7 mouse cellular contexts compared by ENCODE assay signal in the genomic region with DNA sequence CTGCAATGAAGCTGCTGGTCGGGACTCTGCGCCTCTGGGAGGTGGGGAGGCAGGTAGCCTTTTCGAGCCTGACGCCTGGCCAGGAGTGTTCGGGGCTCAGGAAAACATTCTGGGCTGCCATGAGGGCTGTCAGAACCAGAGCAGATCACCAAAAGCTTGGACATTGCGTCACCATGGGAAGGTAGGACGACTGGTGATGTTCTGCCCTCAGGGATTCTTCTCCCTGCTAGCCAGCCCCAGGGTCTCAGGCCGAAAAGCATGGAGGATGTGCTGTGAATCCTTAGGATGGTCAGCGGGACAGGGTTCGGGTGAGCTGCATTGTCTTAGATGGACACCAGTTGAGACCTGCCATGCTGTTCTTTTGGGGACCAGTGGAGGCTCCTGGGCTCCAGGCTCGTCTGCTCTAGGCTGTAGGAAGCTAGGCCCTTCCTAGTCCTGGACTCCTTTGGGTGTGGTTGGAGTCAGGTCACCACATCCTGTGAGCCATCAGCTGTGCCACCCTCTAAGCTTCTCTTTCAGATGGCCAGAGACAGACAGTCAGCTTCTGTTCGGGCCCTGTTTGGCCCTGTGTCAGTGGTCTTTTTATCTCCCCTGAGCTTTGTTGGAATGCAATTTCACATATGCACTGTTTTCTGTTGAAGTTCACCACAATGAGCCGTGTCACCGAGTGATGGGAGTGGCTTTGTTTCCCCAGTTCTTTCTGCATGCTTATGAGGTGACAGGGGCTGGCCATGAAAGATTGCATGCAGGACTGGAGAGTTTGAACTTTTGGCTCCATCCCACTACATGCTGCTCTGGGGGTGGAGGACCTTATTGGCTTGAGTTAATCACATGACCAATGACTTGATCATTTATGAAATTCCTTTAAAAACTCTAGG. TPM values are rescaled to one million over a fixed set of nuclear protein-coding genes. Genes with fewer than 3 reads are reported as not detected.
DNase-seq lines count a peak whose midpoint lies in the region; ATAC-seq and TF ChIP-seq lines count a peak whose summit lies in the region.

No protein-coding gene starts in this region.

- peak overlapping the region; percentile 51 for H3K4me3 ChIP-seq in heart, embryonic 16.5 days (ENCODE audit: low read length)
- H3K4me3 ChIP-seq in liver, postnatal 0 days (ENCODE audit: low read depth, low read length) = no peak overlapping the region
- peak overlapping the region; percentile 30 for H3K4me3 ChIP-seq in stomach, postnatal 0 days (ENCODE audit: low read depth, low read length)

- ATAC-seq in heart, embryonic 16.5 days (replicated peaks; ENCODE audit: extremely low read depth, insufficient read depth, low FRiP score) = peak; percentile 7; the same call in 1 of the 2 replicates
- ATAC-seq in liver, postnatal 0 days = peak; percentile 34
- ATAC-seq in stomach, postnatal 0 days (ENCODE audit: low FRiP score, low TSS enrichment) = peak; percentile 39; the same call in 1 of the 2 replicates

- no peaks in the 10 kb centered on the region for H3K27me3 ChIP-seq in heart, embryonic 16.5 days (ENCODE audit: control insufficient read depth, insufficient read depth, low read length)
- no peaks in the 10 kb centered on the region for H3K27me3 ChIP-seq in liver, postnatal 0 days (ENCODE audit: insufficient read depth, low read length)
- no peaks in the 10 kb centered on the region for H3K27me3 ChIP-seq in stomach, postnatal 0 days (ENCODE audit: control insufficient read depth, insufficient read depth, low read length)

- 22% methylated on average over 14 of the region's 14 CpGs for WGBS in heart, embryonic 16.5 days
- 44% methylated on average over 14 of the region's 14 CpGs for WGBS in liver, postnatal 0 days (ENCODE audit: insufficient replicate concordance)
- WGBS in stomach, postnatal 0 days = 32% methylated on average over 14 of the region's 14 CpGs

- H3K4me2 ChIP-seq in heart, embryonic 16.5 days (ENCODE audit: low read depth, low read length) = peak overlapping the region; percentile 77
- peak overlapping the region; percentile 24 for H3K4me2 ChIP-seq in liver, postnatal 0 days (ENCODE audit: low read depth, low read length)
- H3K4me2 ChIP-seq in stomach, postnatal 0 days (replicated peaks; ENCODE audit: low read depth) = peak overlapping the region; percentile 58

- peak; percentile 57 for DNase-seq in CD4-positive, CD25-positive, alpha-beta regulatory T cell, adult 2 months (ENCODE audit: low read depth, low spot score)
- DNase-seq in NIH3T3 (ENCODE audit: low read depth) = peak; percentile 73
- no peak for DNase-seq in liver, postnatal 0 days
- DNase-seq in stomach, postnatal 0 days (ENCODE audit: low spot score) = peak; percentile 33
- DNase-seq in frontal cortex, postnatal 25 days (ENCODE audit: low spot score in 2 of 2) = no peak
- DNase-seq in ovary, postnatal 36 days (ENCODE audit: low spot score) = no peak

- peak overlapping the region; percentile 77 for H3K9ac ChIP-seq in heart, embryonic 16.5 days (ENCODE audit: low read length)
- H3K9ac ChIP-seq in liver, postnatal 0 days (replicated peaks) = no peak overlapping the region
- H3K9ac ChIP-seq in stomach, postnatal 0 days (ENCODE audit: low read length) = peak overlapping the region; percentile 56

- H3K4me1 ChIP-seq in heart, embryonic 16.5 days (ENCODE audit: control insufficient read depth, insufficient read depth, low read length) = peaks cover 52% of the 10 kb centered on the region
- peaks cover 19% of the 10 kb centered on the region for H3K4me1 ChIP-seq in liver, postnatal 0 days (ENCODE audit: insufficient read depth)
- H3K4me1 ChIP-seq in stomach, postnatal 0 days (replicated peaks; ENCODE audit: control insufficient read depth, insufficient read depth) = peaks cover 15% of the 10 kb centered on the region

- no peaks in the 10 kb centered on the region for H3K9me3 ChIP-seq in heart, embryonic 16.5 days (replicated peaks; ENCODE audit: control insufficient read depth, low read length)
- no peaks in the 10 kb centered on the region for H3K9me3 ChIP-seq in liver, postnatal 0 days (ENCODE audit: low read length)
- no peaks in the 10 kb centered on the region for H3K9me3 ChIP-seq in stomach, postnatal 0 days (ENCODE audit: control insufficient read depth, low read length)

- TF ChIP-seq CTCF in liver, postnatal 0 days (IDR thresholded peaks at IDR 0.05; ENCODE audit: low read depth) = no peak
- TF ChIP-seq CTCF in stomach, postnatal 0 days (IDR thresholded peaks at IDR 0.05; ENCODE audit: low read depth) = no peak

- no peaks in the 10 kb centered on the region for H3K36me3 ChIP-seq in heart, embryonic 16.5 days (ENCODE audit: control insufficient read depth, insufficient read depth)
- H3K36me3 ChIP-seq in liver, postnatal 0 days (replicated peaks; ENCODE audit: insufficient read depth, low read length) = no peaks in the 10 kb centered on the region
- H3K36me3 ChIP-seq in stomach, postnatal 0 days (ENCODE audit: control insufficient read depth, insufficient read depth, low read length) = no peaks in the 10 kb centered on the region

- TF ChIP-seq EP300 in liver, postnatal 0 days (IDR thresholded peaks at IDR 0.05; ENCODE audit: low read depth) = no peak
- no peak for TF ChIP-seq EP300 in stomach, postnatal 0 days (optimal IDR thresholded peaks at IDR 0.05)

- H3K27ac ChIP-seq in heart, embryonic 16.5 days (ENCODE audit: low read length) = peak overlapping the region; percentile 96
- H3K27ac ChIP-seq in liver, postnatal 0 days (ENCODE audit: low read depth) = 0 out of 2 replicates have a peak overlapping the region, but pooled peaks have one; percentile 45
- H3K27ac ChIP-seq in stomach, postnatal 0 days (replicated peaks) = peak overlapping the region; percentile 95

RNA-seq across cellular contexts. Expression of gene Acot7, which starts 8.5 kb away (rescaled TPM):
- 67.7 and 68.0 TPM in 2 replicates for polyA plus RNA-seq in heart, embryonic 16.5 days (2015; fragmentation: Nextera tagmentation; extraction: Ambion mirVana)
- polyA plus RNA-seq in liver, postnatal 0 days (2015; fragmentation: Nextera tagmentation; extraction: Ambion mirVana) = 10.7 and 12.0 TPM in 2 replicates
- polyA plus RNA-seq in stomach, postnatal 0 days (2015; fragmentation: Nextera tagmentation; extraction: Ambion mirVana) = 51.7 and 55.0 TPM in 2 replicates

RNA-seq across cellular contexts. Expression of gene Hes2, which starts 27.8 kb away (rescaled TPM):
- 0.14 TPM in 1 of 2 replicates, not detected in the other for polyA plus RNA-seq in heart, embryonic 16.5 days (2015; fragmentation: Nextera tagmentation; extraction: Ambion mirVana)
- polyA plus RNA-seq in liver, postnatal 0 days (2015; fragmentation: Nextera tagmentation; extraction: Ambion mirVana) = not detected in 2 replicates
- polyA plus RNA-seq in stomach, postnatal 0 days (2015; fragmentation: Nextera tagmentation; extraction: Ambion mirVana) = 0.52 and 0.87 TPM in 2 replicates

RNA-seq across cellular contexts. Expression of gene Espn, which starts 34.3 kb away (rescaled TPM):
- 1.3 and 1.5 TPM in 2 replicates for polyA plus RNA-seq in heart, embryonic 16.5 days (2015; fragmentation: Nextera tagmentation; extraction: Ambion mirVana)
- 1.8 and 2.2 TPM in 2 replicates for polyA plus RNA-seq in liver, postnatal 0 days (2015; fragmentation: Nextera tagmentation; extraction: Ambion mirVana)
- polyA plus RNA-seq in stomach, postnatal 0 days (2015; fragmentation: Nextera tagmentation; extraction: Ambion mirVana) = 13.8 and 14.4 TPM in 2 replicates

Comparison
In these comparisons a context has a peak if more than half of its experiments do, and no peak if none do; other contexts are left out.
1. DNase-seq: peak in CD4-positive, CD25-positive, alpha-beta regulatory T cell, adult 2 months (single experiment), NIH3T3 (single experiment) and stomach, postnatal 0 days (single experiment); none in liver, postnatal 0 days (single experiment), frontal cortex, postnatal 25 days (0 of 2) and ovary, postnatal 36 days (single experiment).
2. H3K27ac ChIP-seq: peak in every context shown above with its lines; median percentile 96 in heart, embryonic 16.5 days; 95 in stomach, postnatal 0 days; 45 in liver, postnatal 0 days.
3. H3K4me2 ChIP-seq: peak in every context shown above with its lines; median percentile 77 in heart, embryonic 16.5 days; 58 in stomach, postnatal 0 days; 24 in liver, postnatal 0 days.
4. Peak in every context shown above with its lines, with median percentiles within 50 percentile points of each other: ATAC-seq.